In the genomic region with DNA sequence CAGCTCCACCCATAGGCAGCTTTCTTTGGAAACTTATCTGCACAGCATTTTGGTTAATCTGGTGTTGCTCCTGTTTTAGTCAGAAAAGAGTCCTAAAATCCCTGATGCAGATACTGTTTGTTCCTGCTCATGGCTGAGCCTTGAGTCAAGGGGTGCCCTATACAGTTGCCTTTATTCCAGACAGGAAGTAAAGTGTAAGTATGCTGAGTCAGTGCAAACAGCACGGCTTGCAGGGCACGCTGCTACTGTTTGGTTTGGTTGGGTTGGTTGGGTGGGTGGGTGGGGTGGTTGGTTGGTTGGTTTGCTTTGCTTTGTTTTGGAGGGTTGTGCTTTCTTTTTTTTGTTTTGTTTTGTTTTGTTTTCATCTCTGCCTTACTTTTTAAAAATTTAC, we compare ENCODE assay signal across 9 mouse cellular contexts.
DNase-seq lines count a peak whose midpoint lies in the region; ATAC-seq and TF ChIP-seq lines count a peak whose summit lies in the region.
"Had no signal": no experiment of that assay in that cellular context is flagged by ENCODE, and none has a peak within 500 bp of the region (broad histone marks: within the 10 kb centered on the region; RNA-seq: fewer than 3 reads in every experiment).

No protein-coding gene starts in this region.

- no peak overlapping the region for H3K4me3 ChIP-seq in forebrain, embryonic 15.5 days
- H3K4me3 ChIP-seq in forebrain, embryonic 10.5 days = no peak overlapping the region
- peak overlapping the region; percentile 37; the same call in 1 of the 2 replicates for H3K4me3 ChIP-seq in layer of hippocampus, adult 2 months
- H3K4me3 ChIP-seq in ES-E14 (ENCODE audit: insufficient read depth in 1 of 2, low read depth in 1 of 2, low read length in 2 of 2, poor library complexity in 1 of 2, severe bottlenecking in 1 of 2) = no peak overlapping the region
- H3K4me3 ChIP-seq in intestine, postnatal 0 days (ENCODE audit: low read depth, low read length) = no peak overlapping the region

- peaks cover 20% of the 10 kb centered on the region for H3K4me1 ChIP-seq in forebrain, embryonic 15.5 days
- peaks cover 27% of the 10 kb centered on the region for H3K4me1 ChIP-seq in forebrain, embryonic 10.5 days
- peaks cover 3 to 9% of the 10 kb centered on the region in 2 experiments; a peak in 3 of 4 replicates for H3K4me1 ChIP-seq in ES-E14 (ENCODE audit: control insufficient read depth in 2 of 2, insufficient read depth in 2 of 2, low read length in 2 of 2, poor library complexity in 1 of 2)
- no peaks in the 10 kb centered on the region for H3K4me1 ChIP-seq in intestine, postnatal 0 days (replicated peaks; ENCODE audit: control insufficient read depth, insufficient read depth, low read length)

- H3K27me3 ChIP-seq in forebrain, embryonic 15.5 days = no peaks in the 10 kb centered on the region
- no peaks in the 10 kb centered on the region for H3K27me3 ChIP-seq in forebrain, embryonic 10.5 days (ENCODE audit: poor library complexity, severe bottlenecking)
- no peaks in the 10 kb centered on the region for H3K27me3 ChIP-seq in intestine, postnatal 0 days (replicated peaks; ENCODE audit: control insufficient read depth, insufficient read depth, low read length)

- peak overlapping the region; percentile 77 for H3K27ac ChIP-seq in forebrain, embryonic 15.5 days (replicated peaks)
- H3K27ac ChIP-seq in forebrain, embryonic 10.5 days = no peak overlapping the region
- H3K27ac ChIP-seq in layer of hippocampus, adult 2 months = peak overlapping the region; percentile 82
- H3K27ac ChIP-seq in ES-E14 (ENCODE audit: insufficient read depth, low read depth, low read length, poor library complexity, severe bottlenecking) = no peak overlapping the region
- no peak overlapping the region for H3K27ac ChIP-seq in intestine, postnatal 0 days (ENCODE audit: low read depth, low read length)

- peak overlapping the region; percentile 22; the same call in 1 of the 2 replicates for H3K4me2 ChIP-seq in forebrain, embryonic 15.5 days (replicated peaks)
- no peak overlapping the region for H3K4me2 ChIP-seq in intestine, postnatal 0 days (replicated peaks; ENCODE audit: low read depth)

- H3K36me3 ChIP-seq in forebrain, embryonic 15.5 days = no peaks in the 10 kb centered on the region
- no peaks in the 10 kb centered on the region for H3K36me3 ChIP-seq in forebrain, embryonic 10.5 days (replicated peaks)
- peaks cover 2% of the 10 kb centered on the region; the same call in 1 of the 2 replicates for H3K36me3 ChIP-seq in ES-E14 (ENCODE audit: control insufficient read depth, insufficient read depth, low read length, poor library complexity, severe bottlenecking)
- no peaks in the 10 kb centered on the region; the same call in 1 of the 2 replicates for H3K36me3 ChIP-seq in intestine, postnatal 0 days (ENCODE audit: control insufficient read depth, insufficient read depth)

- H3K9ac ChIP-seq in forebrain, embryonic 15.5 days (replicated peaks) = no peak overlapping the region
- H3K9ac ChIP-seq in ES-E14 (ENCODE audit: insufficient read depth, low read depth, low read length, poor library complexity, severe bottlenecking) = no peak overlapping the region
- no peak overlapping the region for H3K9ac ChIP-seq in intestine, postnatal 0 days (ENCODE audit: low read depth, low read length)

- WGBS in forebrain, embryonic 15.5 days = 69% methylated on average over 2 of the region's 2 CpGs
- 86% methylated on average over 2 of the region's 2 CpGs for WGBS in forebrain, embryonic 10.5 days
- 22% methylated on average over 2 of the region's 2 CpGs for WGBS in intestine, postnatal 0 days

- TF ChIP-seq CTCF in layer of hippocampus, adult 2 months (conservative IDR thresholded peaks at IDR 0.05) = no peak
- no peak for TF ChIP-seq CTCF in intestine, postnatal 0 days (IDR thresholded peaks at IDR 0.05; ENCODE audit: low read depth)

- ATAC-seq in forebrain, embryonic 15.5 days (replicated peaks) = no peak
- ATAC-seq in intestine, postnatal 0 days = 0 out of 2 replicates have a peak, but pooled peaks have one; percentile 32
- no peak for ATAC-seq in megakaryocyte progenitor cell, adult 5-6 weeks (replicated peaks; ENCODE audit: poor library complexity)

- no peak for DNase-seq in forebrain, embryonic 10.5 days (ENCODE audit: extremely low spot score, low spot score)
- DNase-seq in layer of hippocampus, adult 2 months (ENCODE audit: low spot score in 2 of 2) = no peak
- DNase-seq in layer of hippocampus, adult 9-11 months = no peak
- DNase-seq in ES-E14 (ENCODE audit: low read depth, low spot score) = no peak
- DNase-seq in thymus, postnatal 10 days (ENCODE audit: low spot score in 2 of 2) = no peak
- DNase-seq: gastrocnemius, postnatal 10 days had no signal

- no peaks in the 10 kb centered on the region for H3K9me3 ChIP-seq in forebrain, embryonic 15.5 days
- no peaks in the 10 kb centered on the region for H3K9me3 ChIP-seq in forebrain, embryonic 10.5 days
- H3K9me3 ChIP-seq in ES-E14 (ENCODE audit: control insufficient read depth, insufficient read depth, low read depth, low read length) = no peaks in the 10 kb centered on the region
- H3K9me3 ChIP-seq in intestine, postnatal 0 days (ENCODE audit: control insufficient read depth) = no peaks in the 10 kb centered on the region

- in situ Hi-C loops in ES-E14 (cut with MboI; ENCODE audit: low sequenced_read_pairs in 2 of 2, unreplicated experiment in 2 of 2) = no loop called here

TF ChIP-seq in ES-E14, 5 proteins besides CTCF, POLR2A, EP300 and RAD21:
- TF ChIP-seq HCFC1 (IDR thresholded peaks at IDR 0.05; ENCODE audit: borderline replicate concordance, insufficient read depth, low read length) (no peak), CHD2 (IDR thresholded peaks at IDR 0.05; ENCODE audit: low read depth, low read length) (no peak), MAFK (IDR thresholded peaks at IDR 0.05; ENCODE audit: insufficient read depth, low read depth, low read length) (0 out of 2 replicates have a peak, but pooled peaks have one; percentile 15), ZNF384 (IDR thresholded peaks at IDR 0.05; ENCODE audit: low read depth, low read length) (no peak), ZC3H11A (IDR thresholded peaks at IDR 0.05; ENCODE audit: borderline replicate concordance, low read depth, low read length) (no peak)

Comparison
In these comparisons a context has a peak if more than half of its experiments do, and no peak if none do; other contexts are left out.
1. H3K27ac ChIP-seq: peak in forebrain, embryonic 15.5 days (single experiment) and layer of hippocampus, adult 2 months (single experiment); none in forebrain, embryonic 10.5 days (single experiment), ES-E14 (single experiment) and intestine, postnatal 0 days (single experiment).